Mouse (Mus musculus) E14TG2a.4 (cell line): ENCODE measurements at regions not wholly inside any gene's neighbourhood (a gene's known extent, or its start where the extent isn't known, plus 50 kb on each side); places are given as distances from the start of the nearest gene placed in this dataset.

Experiments
- H3K27me3 ChIP-seq: 2 replicates; pipeline ENCODE4 v1.6.1; 2014; ENCODE audit warnings: low read length, control low read depth; ENCODE audit not compliant: insufficient read depth
- H3K36me3 ChIP-seq: 2 replicates; pipeline ENCODE4 v1.6.1; 2014; ENCODE audit warnings: low read length, control low read depth; ENCODE audit not compliant: insufficient read depth
- H3K4me1 ChIP-seq: replicated peaks from 2 replicates; pipeline ENCODE4 v1.6.1; 2014; ENCODE audit warnings: low read depth, low read length, control low read depth
- H3K4me3 ChIP-seq: replicated peaks from 2 replicates; pipeline ENCODE4 v1.5.1; 2014; ENCODE audit warnings: mild to moderate bottlenecking, low read length
- H3K9me3 ChIP-seq: 2 replicates; pipeline ENCODE4 v1.6.1; 2014; ENCODE audit warnings: low read length, control low read depth
- CTCF ChIP-seq: conservative IDR thresholded peaks from 2 replicates; pipeline ENCODE4 v1.5.1; 2014; ENCODE audit warnings: low read length
- NANOG ChIP-seq: IDR thresholded peaks from 2 replicates; pipeline ENCODE4 v1.6.1; 2014; ENCODE audit warnings: borderline replicate concordance, low read length, mixed read lengths
- POU5F1 ChIP-seq: IDR thresholded peaks from 2 replicates; pipeline ENCODE4 v1.6.1; 2014; ENCODE audit warnings: low read length, borderline replicate concordance

DNA sequence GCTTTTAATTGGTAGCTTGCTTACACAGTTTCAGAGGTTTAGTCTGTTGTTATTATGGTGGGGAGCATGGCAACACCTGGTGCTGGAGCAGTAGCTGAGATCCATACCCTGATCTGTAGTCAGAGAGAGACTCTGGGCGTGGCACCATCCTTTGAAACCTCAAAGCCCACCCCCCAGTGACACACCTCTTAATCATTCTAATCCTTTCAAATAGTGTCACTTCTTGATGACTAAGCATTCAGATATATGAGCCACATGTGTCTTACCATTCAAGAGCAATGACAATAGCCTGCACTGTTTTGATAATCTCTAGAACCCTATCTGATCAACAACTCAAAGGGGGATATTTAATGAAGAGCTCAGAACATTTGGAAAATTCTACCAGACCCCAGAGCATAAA lies 57.6 kb upstream of the Mroh9 start:
- TF ChIP-seq CTCF = no peak
- TF ChIP-seq NANOG = no peak
- no peak for TF ChIP-seq POU5F1
- H3K27me3 ChIP-seq = no peaks in the 10 kb centered on the region
- H3K4me3 ChIP-seq = no peak overlapping the region
- peaks cover 14% of the 10 kb centered on the region for H3K4me1 ChIP-seq
- H3K9me3 ChIP-seq = no peaks in the 10 kb centered on the region
- H3K36me3 ChIP-seq = no peaks in the 10 kb centered on the region

DNA sequence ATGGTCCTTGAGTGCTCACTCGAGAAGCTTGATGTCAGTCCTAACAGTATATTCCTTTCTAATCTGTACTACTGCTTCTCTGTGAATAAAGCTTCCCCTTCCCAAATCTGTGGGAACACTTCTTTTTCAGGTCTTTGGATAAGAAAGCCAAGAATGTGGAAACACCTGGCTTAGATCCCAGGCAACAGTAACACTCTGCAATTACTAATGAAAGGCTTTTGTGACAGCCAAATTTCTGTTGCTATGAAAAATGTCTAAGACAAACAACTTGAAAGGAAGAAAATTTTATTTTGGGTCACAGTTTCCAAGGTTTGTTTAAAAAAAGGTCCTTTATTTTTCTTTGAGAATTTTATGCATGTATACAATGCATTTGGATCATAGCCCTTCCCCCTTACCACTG lies 56.0 kb upstream of the Mroh9 start:
- H3K9me3 ChIP-seq = no peaks in the 10 kb centered on the region
- no peak overlapping the region for H3K4me3 ChIP-seq

DNA sequence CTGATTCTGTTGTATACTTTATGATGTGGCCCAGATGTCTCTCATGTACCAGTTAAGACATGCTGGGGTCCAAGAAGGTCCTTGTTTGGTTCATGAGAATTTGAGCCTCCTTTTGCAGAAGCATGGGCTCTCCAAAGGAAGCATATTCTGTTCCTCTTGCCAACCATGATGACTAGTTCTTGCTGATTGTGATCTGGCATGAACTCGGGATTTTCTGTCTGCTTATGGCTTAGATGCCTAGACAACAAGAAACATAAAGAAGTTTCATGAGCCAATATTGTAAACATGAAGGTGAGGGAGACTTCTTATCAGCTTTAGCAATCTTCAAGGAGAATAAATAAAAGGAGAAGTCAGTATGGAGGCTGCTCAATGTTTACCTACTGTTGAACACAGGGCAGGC lies 52.7 kb upstream of the Mroh9 start:
- H3K27me3 ChIP-seq = no peaks in the 10 kb centered on the region
- TF ChIP-seq POU5F1 (no peak), CTCF (no peak), NANOG (no peak)
- no peaks in the 10 kb centered on the region for H3K9me3 ChIP-seq
- peaks cover 5% of the 10 kb centered on the region for H3K4me1 ChIP-seq
- H3K4me3 ChIP-seq = no peak overlapping the region
- no peaks in the 10 kb centered on the region for H3K36me3 ChIP-seq

More for the DNA sequence above, 56.0 kb upstream of the Mroh9 start:
- TF ChIP-seq CTCF (no peak), NANOG (no peak), POU5F1 (no peak)
- Histone ChIP-seq H3K36me3 (no peaks in the 10 kb centered on the region), H3K27me3 (no peaks in the 10 kb centered on the region), H3K4me1 (peaks cover 14% of the 10 kb centered on the region)
